Mouse (Mus musculus): Measurements from ENCODE around the gene Cdc42bpg.
A peak's percentile ranks its signal among the peaks of the same experiment; 100 is the strongest.

Cdc42bpg gene

DNA sequence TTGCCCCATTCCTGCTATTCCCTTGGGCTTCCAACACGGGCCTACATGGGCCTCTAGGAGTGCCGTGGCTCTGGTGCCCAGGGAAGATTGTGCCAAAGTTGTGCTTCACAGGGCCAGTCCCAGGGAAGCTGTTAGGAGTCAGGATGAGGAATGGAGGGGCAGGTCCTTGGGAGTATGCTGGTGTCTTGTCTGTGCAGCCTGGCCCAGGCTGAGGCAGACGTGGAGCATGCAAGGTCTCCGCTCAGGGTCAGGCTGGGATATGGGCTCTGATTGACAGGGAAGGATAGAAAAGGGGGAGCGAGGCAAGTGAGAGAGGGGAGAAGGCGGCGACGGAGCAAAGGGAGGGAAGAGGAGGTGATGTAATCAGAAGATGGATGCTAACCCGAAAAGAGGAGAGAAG is 18.5 kb downstream of the Cdc42bpg start:
- DNase-seq (ENCODE audit: low spot score in 2 of 2), result no peak

- no peak for DNase-seq (ENCODE audit: low spot score in 2 of 2)
Measured at GRCm38 (mm10) chr19:6331178-6331577, 24.9 kb downstream of the Cdc42bpg start.

DNA sequence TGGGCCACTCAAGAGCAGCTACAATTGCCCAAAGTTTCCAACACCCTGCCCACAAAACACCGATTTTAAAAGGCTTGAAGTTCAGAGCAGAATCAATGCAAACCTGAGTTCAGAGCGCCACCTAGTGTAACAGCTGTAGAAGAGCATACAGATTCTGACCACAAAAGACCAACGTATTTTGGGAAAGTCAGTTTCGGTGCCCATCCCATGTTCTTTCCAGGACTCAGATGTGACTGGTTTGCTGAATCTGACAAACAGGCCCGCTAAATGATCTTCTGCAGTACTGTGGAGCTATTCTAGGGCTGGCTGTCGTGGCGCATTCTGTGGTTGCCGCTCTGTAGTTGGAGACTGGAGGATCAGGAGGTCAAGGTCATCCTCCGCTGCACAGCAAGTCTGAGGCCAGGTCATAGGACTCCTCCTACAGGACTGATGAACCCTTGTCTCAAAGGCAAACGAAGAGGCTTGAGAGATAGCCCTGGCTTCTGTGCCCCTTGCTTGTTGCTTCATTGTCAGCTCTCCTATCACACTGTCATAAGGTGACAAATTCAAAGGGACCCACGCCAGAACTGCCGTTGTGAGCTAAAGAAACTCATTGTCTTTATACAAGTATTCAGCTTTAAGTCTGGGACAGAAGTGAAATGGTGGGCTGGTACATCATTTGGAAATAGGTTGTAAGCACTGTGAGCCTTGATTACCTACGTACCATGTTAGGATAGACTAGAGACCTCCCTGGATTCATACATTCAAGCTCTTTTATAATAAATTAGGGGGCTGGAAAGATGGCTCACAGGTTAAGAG is 25.7 kb downstream of the Cdc42bpg start:
- peak; percentile 54 to 76 for DNase-seq (ENCODE audit: low spot score in 2 of 2)

- no peak for DNase-seq (ENCODE audit: low spot score in 2 of 2)
Measured at GRCm38 (mm10) chr19:6333761-6334595, 27.7 kb downstream of the Cdc42bpg start.

DNA sequence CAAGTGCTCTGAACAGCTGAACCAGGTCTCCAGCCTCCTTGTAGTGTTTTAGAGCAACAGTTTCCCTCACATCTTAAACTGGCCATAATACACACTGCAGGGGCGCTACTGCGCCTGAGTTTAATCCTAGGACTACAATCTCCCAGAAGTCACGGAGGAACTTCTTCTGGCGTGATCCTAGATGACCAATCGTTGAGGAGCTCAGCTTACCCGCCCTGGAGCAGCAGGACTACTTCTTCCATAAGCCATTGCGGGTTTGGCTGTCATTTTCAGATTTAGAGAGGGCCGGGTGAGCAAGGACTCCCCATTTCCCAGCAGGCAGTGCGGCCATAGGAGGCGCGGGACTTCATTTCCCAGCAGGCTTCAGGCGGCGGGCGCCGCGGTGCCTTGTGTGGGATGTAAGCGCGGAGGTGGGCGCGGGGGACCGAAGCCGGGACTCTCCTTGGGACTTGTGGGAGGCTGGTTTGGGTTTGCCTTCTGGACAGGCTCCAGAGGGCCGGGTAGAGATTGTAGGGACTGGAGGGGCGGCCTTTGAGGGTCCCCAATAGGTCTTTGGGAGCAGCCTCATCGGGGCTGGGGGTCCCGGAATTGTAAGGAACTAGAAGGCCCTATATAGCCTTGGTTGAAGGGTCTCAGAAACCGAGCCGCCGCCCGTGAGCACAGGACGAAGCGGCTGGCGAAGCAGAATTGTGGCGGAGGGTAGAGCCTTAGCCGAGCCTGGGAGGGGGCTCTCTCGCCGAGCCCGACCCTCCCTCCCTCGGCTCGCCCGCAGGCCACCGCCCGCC is 28.6 kb downstream of the Cdc42bpg start, which contains the start of gene Men1:
Gene Men1, plus strand, starts transcription at position 307 of the 785 bp plus-strand sequence.
- DNase-seq (ENCODE audit: low spot score in 2 of 2), result peak; percentile 80 to 94

DNA sequence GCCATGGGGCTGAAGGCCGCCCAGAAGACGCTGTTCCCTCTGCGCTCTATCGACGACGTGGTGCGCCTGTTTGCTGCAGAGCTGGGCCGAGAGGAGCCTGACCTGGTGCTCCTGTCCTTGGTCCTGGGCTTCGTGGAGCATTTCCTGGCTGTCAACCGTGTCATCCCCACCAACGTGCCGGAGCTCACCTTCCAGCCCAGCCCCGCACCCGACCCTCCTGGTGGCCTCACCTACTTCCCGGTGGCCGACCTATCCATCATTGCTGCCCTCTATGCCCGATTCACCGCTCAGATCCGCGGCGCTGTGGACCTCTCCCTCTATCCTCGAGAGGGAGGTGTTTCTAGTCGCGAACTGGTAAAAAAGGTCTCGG is 29.2 kb downstream of the Cdc42bpg start:
- peak; percentile 53 to 57 for DNase-seq (ENCODE audit: low spot score in 2 of 2)

GRCm38 (mm10) chr19:6336920-6337319 is 30.7 kb downstream of the Cdc42bpg start:
- DNase-seq (ENCODE audit: low spot score in 2 of 2), result no peak

DNA sequence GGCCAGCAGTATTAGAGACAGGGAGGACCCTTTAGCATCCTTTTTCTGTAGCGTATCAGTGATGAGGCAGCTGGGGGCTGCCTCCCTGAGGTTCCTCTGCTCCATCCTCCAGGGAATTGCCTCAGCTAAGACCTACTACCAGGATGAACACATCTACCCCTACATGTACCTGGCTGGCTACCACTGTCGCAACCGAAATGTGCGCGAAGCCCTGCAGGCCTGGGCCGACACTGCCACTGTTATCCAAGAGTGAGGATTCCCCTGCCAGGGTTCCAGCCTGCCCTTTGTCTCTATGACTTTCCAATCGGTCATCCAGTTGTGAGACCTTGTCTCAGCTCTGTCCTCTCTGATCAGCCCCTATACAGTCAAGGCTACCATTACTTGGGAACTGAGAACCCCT is 31.9 kb downstream of the Cdc42bpg start:
- DNase-seq (ENCODE audit: low spot score in 2 of 2), result no peak

- DNase-seq (ENCODE audit: low spot score in 2 of 2), result no peak
Measured at GRCm38 (mm10) chr19:6338716-6339115, 32.5 kb downstream of the Cdc42bpg start.

DNA sequence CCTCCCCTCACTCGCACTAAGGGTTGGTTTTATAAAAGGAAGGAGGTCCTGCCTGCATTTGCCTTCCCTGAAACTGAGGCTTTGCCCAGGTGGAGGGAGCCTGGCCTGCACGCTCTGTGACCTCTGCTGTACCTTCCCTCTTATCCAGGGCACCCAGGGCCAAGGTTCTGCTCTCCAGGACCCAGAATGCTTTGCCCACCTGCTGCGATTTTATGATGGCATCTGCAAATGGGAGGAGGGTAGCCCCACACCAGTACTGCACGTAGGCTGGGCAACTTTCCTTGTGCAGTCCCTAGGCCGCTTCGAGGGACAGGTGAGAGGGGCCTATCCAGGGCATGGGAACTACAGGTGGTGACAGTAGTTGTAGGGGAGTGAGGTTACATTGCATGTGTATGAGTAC is 32.9 kb downstream of the Cdc42bpg start:
- no peak for DNase-seq (ENCODE audit: low spot score in 2 of 2)

DNA sequence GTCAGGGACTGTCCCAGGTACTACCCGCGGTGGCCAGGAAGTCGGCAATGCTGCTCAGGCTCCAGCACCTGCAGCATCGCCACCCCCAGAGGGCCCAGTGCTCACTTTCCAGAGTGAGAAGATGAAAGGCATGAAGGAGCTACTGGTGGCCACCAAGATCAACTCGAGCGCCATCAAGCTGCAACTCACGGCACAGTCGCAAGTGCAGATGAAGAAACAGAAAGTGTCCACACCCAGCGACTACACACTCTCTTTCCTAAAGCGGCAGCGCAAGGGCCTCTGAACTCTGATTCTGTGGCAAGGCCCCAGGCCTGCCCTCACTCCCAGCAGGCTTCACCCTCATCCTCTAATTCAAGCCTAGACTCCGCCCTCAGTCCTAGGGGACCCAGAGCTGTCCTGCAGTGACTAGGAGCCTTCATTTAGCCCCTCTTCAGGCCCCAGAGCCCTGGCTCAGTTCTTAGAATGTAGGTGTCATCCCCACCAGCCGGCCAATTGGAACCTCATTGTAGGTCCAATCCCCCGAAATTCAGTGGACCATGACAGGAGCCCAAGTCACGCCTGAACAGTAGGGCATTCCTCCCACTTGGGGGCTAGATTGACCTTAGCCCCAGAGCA is 33.7 kb downstream of the Cdc42bpg start:
- peak; percentile 67 to 88 for DNase-seq (ENCODE audit: low spot score in 2 of 2)

DNA sequence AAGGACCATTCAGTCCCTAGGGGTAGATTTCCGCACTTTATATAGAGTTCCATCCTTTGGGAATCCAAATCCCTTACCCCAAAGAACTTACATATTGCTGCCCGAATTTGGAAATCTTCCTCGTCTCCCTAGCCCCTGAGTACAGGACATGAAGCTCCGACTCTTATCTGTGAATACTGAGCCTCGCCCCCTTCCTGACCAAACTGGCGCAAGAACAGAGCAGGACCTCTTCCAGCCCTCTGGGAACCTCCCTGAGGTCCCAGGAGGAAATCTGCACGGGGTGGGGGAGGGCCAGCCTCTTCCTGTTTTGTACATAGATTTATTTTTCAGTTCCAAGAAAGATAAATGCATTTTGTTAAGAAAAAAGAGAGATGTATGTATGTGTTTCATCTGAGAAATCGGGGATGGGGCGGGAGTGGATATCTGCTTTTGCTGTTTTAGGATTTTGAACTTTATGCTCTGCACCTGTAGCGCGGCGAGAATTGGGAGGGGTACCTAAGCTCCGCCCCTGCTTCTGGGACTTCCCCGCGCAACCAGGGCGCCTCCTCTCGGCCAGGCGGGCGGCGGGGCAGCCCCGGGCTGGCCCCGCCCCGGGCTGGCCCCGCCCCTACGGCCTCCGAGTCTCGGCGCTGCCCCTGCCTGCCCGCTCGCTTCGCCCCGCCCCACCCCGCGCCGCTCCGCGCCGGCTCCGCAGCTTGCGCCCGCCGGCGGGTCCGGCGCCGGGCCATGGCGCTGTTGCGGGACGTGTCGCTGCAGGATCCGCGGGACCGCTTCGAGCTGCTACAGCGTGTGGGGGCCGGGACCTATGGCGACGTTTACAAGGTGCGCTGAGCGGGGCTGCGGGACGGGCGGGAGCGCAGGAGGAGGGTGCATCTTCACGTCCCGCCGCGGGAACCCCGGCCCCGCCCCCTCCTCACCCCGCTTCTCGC is 34.5 kb downstream of the Cdc42bpg start, which contains the start of gene Map4k2:
Gene Map4k2, plus strand, starts transcription at position 612 of the 929 bp plus-strand sequence.
- DNase-seq (ENCODE audit: low spot score in 2 of 2), result peak; percentile 90 to 95

DNA sequence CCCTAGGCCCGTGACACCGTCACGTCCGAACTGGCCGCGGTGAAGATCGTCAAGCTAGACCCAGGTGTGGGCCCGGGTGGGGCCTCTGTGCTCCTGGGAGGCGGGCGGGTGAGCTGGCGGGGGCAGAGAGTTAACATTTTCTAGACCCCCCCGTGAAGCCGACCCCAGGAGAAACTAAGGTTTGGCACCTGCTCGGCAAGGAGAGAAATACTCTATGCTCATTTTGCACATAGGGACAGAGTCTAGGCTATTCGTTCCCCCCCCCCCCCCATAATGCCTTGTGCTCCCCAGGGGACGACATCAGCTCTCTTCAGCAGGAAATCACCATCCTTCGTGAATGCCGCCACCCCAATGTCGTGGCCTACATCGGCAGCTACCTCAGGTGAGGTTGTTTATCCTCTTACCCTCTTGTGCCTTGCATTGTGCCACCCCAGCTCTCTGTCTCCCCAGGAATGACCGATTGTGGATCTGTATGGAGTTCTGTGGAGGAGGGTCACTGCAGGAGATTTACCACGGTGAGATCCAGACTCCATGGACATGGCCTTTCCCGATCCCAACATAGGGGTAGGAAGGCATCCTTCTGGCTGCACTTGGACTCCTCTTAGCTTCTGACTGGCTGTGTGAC is 35.3 kb downstream of the Cdc42bpg start:
- DNase-seq (ENCODE audit: low spot score in 2 of 2), result peak in 1 of 2 experiments; percentile 44

- no peak for DNase-seq (ENCODE audit: low spot score in 2 of 2)
Measured at GRCm38 (mm10) chr19:6342276-6342933, 36.1 kb downstream of the Cdc42bpg start.

GRCm38 (mm10) chr19:6343066-6343925 is 37.0 kb downstream of the Cdc42bpg start:
- DNase-seq (ENCODE audit: low spot score in 2 of 2), result no peak

- DNase-seq (ENCODE audit: low spot score in 2 of 2), result no peak
Measured at GRCm38 (mm10) chr19:6343996-6344395, 37.7 kb downstream of the Cdc42bpg start.

DNA sequence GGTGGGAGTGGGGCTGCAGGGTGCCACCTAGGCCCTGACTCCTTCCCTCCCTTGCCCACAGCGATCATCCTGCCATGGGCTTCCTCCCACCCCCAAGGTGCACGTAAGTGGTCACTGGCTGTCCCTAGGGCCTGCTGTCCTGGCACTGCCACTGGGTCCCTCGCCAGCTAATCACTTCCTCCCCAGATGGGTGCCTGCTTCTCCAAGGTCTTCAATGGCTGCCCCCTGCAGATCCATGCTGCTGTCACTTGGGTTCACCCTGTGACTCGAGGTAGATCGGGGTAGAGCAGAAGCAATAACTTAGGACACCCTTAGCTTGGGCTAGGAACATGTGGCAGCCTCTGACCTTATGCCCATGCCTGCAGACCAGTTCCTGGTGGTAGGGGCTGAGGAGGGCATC is 39.8 kb downstream of the Cdc42bpg start:
- no peak for DNase-seq (ENCODE audit: low spot score in 2 of 2)

DNA sequence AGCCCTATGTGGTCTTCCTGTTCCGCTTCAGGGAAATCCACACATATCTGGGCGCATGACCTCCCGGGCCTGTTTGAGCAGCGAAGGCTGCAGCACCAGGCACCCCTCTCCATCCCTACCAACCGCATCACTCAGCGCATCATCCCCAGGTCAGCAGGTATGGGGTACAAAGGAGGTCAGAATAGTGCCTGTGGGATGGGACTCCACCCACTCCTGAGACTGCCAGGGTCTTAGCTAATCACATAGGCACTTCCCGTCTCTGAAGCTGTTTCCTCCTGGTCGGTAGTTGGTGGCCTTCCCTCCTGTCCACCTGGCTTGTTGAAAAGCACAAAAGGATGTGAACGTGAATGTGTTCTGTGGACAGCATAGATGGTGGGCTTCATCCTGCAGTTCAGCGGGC is 40.4 kb downstream of the Cdc42bpg start:
- DNase-seq (ENCODE audit: low spot score in 2 of 2), result no peak

All from spleen, postnatal 10 days (tissue).